Mouse (Mus musculus) heart, embryonic 14.5 days (tissue): ENCODE data around the gene Lrpap1. TPM values are rescaled to one million over a fixed set of nuclear protein-coding genes. Genes with fewer than 3 reads are reported as not detected.

Experiments
- ATAC-seq: fragments of 200-750 bp; cut with Nextera tagmentation; 2 replicates; pipeline ENCODE4 v1.8.0; 2017; ENCODE audit warnings: low read depth, moderate TSS enrichment; ENCODE audit not compliant: insufficient number of reproducible peaks, insufficient read depth, low FRiP score
- H3K27ac ChIP-seq, 2 experiments: fragments of 200-500 bp in 1 of 2; fragments of 300-500 bp in 1 of 2; sonication (generic) in 1 of 2; replicated peaks in 1 of 2; 2 replicates each; pipeline ENCODE4 v1.5.1; 2012 to 2014; ENCODE audit warnings: low read depth in 2 of 2, low read length in 2 of 2, control low read depth in 1 of 2, mild to moderate bottlenecking in 1 of 2, mixed read lengths in 1 of 2; ENCODE audit not compliant: control insufficient read depth in 1 of 2, insufficient read depth in 1 of 2
- H3K27me3 ChIP-seq: fragments of 300-500 bp; sonication (generic); 2 replicates; pipeline ENCODE4 v1.6.1; 2014; ENCODE audit warnings: mild to moderate bottlenecking, low read length, control low read depth; ENCODE audit not compliant: control insufficient read depth, insufficient read depth
- H3K36me3 ChIP-seq: fragments of 300-500 bp; sonication (generic); 2 replicates; pipeline ENCODE4 v1.6.1; 2014; ENCODE audit warnings: mild to moderate bottlenecking, control low read depth, low read length, mixed read lengths; ENCODE audit not compliant: control insufficient read depth, insufficient read depth
- H3K4me1 ChIP-seq, 2 experiments: fragments of 200-500 bp in 1 of 2; fragments of 300-500 bp in 1 of 2; sonication (generic) in 1 of 2; 2 replicates each; pipeline ENCODE4 v1.6.1; 2012 to 2014; ENCODE audit warnings: low read length in 2 of 2, control low read depth in 1 of 2, mixed read lengths in 1 of 2; ENCODE audit not compliant: control insufficient read depth in 2 of 2, insufficient read depth in 2 of 2
- H3K4me2 ChIP-seq: fragments of 300-500 bp; sonication (generic); 2 replicates; pipeline ENCODE4 v1.6.1; 2014; ENCODE audit warnings: mild to moderate bottlenecking, low read length
- H3K4me3 ChIP-seq, 2 experiments: fragments of 200-500 bp in 1 of 2; fragments of 300-500 bp in 1 of 2; sonication (generic) in 1 of 2; 2 replicates each; pipeline ENCODE4 v1.5.1; 2012 to 2014; ENCODE audit warnings: low read length in 2 of 2, mild to moderate bottlenecking in 2 of 2, control low read depth in 1 of 2, low read depth in 1 of 2, moderate library complexity in 1 of 2; ENCODE audit not compliant: control insufficient read depth in 1 of 2, insufficient read depth in 1 of 2
- H3K9ac ChIP-seq: fragments of 300-500 bp; sonication (generic); 2 replicates; pipeline ENCODE4 v1.6.1; 2014; ENCODE audit warnings: mild to moderate bottlenecking, low read length
- H3K9me3 ChIP-seq: fragments of 300-500 bp; sonication (generic); 2 replicates; pipeline ENCODE4 v1.6.1; 2016; ENCODE audit warnings: low read length, control low read depth; ENCODE audit not compliant: control insufficient read depth
- WGBS: fragments of 180-500 bp; shearing (Covaris S2); extraction: QIAGEN DNeasy Blood & Tissue Kit; methylation state at CpG from one replicate; pipeline ENCODE4 v1.1.7; 2014; 5-methylcytosine and 5-hydroxymethylcytosine counted together
- polyA plus RNA-seq: library from polyadenylated mRNA; unstranded; fragments of >200 nt; fragmentation: Nextera tagmentation; extraction: Ambion mirVana; gene quantifications from 2 replicates; pipeline ENCODE4 v1.2.1, GENCODE M21; 2014

Lrpap1 gene
- polyA plus RNA-seq, 1 experiment from 2014 or later: 150 TPM

DNA sequence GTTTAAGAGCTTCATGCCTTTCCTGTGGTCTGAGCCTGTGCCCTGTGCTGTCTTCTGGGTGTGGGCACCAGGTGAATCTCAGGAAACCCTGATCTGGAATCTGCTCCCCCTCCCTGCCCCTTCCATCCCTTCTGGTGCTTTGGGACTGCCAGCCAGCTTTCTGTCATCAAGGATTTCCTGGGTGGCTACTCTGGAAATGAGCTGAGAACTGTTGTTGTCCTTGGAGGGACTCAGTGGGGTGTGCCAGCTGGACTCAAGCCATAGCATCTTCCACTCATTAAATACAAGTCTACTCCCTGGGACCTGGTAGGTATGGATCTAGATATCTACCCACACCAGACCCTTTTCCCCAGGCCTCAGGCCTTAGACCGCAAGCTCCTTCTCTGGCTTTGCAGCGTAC, 12.9 kb upstream of the Lrpap1 start:
- Histone ChIP-seq H3K27me3 (no peaks in the 10 kb centered on the region), H3K9ac (no peak overlapping the region), H3K4me3 (no peak overlapping the region), H3K27ac (no peak overlapping the region), H3K9me3 (no peaks in the 10 kb centered on the region), H3K4me1 (peaks cover 13 to 16% of the 10 kb centered on the region in 2 experiments), H3K36me3 (no peaks in the 10 kb centered on the region), H3K4me2 (no peak overlapping the region)
- ATAC-seq: no peak
- 83% methylated on average over 2 of the region's 2 CpGs for WGBS

DNA sequence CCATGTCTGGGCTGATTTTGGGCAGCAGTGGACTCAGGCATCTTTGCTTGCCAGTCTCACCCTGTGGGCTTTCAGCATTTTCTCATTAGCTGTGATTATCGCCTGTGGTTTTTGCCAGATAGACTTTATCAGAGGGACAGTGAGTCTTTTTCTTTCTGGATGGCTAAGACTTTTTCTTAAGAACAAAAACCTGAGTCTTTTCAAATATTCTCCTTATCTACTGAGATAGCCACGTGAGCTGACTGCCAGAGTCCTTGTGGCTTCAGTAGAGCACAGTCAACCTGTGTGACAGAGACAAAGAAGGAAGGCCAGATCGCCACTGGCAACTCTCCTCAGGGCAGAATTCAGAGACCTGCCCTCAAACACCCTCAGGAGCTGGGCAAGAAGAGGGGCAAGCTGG, 12.1 kb upstream of the Lrpap1 start:
- WGBS: 43% methylated on average over 3 of the region's 3 CpGs
- Histone ChIP-seq H3K27ac (no peak overlapping the region), H3K9ac (no peak overlapping the region), H3K36me3 (no peaks in the 10 kb centered on the region), H3K27me3 (no peaks in the 10 kb centered on the region), H3K4me3 (no peak overlapping the region), H3K4me2 (no peak overlapping the region), H3K9me3 (no peaks in the 10 kb centered on the region), H3K4me1 (peaks cover 13 to 16% of the 10 kb centered on the region in 2 experiments)
- ATAC-seq: no peak

DNA sequence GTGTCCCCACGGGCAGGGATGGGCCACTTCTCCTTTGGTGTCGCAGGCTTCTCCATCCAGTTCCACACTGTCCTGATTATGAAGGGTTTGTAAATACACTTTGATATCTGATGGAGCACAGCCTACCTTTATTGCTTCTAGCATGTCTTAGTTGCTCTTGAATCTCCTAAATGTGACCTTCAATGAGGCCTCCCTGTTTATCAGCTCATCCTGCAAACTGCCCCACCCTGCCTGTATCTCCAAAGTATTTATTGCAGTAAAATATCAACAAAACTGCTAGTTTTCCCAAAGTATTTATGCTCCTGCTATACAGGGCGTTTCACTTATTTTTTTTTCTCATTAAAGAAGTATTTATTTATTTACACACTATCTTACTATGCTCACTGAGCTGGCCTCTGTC, 10.4 kb upstream of the Lrpap1 start:
- Histone ChIP-seq H3K9me3 (no peaks in the 10 kb centered on the region), H3K4me2 (no peak overlapping the region), H3K9ac (no peak overlapping the region), H3K4me3 (no peak overlapping the region), H3K27me3 (no peaks in the 10 kb centered on the region), H3K36me3 (no peaks in the 10 kb centered on the region), H3K4me1 (peaks cover 13 to 16% of the 10 kb centered on the region in 2 experiments), H3K27ac (no peak overlapping the region)
- 75% methylated on average over 3 of the region's 3 CpGs for WGBS
- ATAC-seq: no peak

DNA sequence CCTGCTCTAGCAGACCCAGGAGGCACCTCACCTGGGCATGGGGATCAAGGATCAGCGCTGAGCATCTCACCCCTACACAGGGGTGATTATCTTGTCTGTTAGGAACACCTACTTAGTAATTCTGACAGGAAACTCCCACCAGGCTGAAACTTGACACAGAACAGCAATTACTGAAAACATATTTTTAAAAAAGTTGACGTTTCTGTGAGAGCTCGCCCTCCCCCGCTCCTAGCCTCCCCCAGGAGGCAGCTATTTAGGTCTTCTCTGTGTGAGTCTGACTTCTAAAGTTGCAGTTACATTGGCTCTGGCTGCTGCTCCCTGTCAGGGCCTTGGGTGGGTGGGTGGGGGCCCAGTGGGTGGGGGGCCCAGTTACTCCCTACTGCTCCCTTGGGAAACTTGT, 6.9 kb upstream of the Lrpap1 start:
- H3K4me2 ChIP-seq: no peak overlapping the region
- H3K36me3 ChIP-seq: no peaks in the 10 kb centered on the region
- no peak overlapping the region for H3K27ac ChIP-seq
- no peaks in the 10 kb centered on the region for H3K9me3 ChIP-seq
- peaks cover 1 to 3% of the 10 kb centered on the region in 2 experiments; a peak in 2 of 4 replicates for H3K4me1 ChIP-seq
- no peak overlapping the region for H3K9ac ChIP-seq
- 52% methylated on average over 4 of the region's 4 CpGs for WGBS
- no peak overlapping the region for H3K4me3 ChIP-seq
- H3K27me3 ChIP-seq: no peaks in the 10 kb centered on the region
- ATAC-seq: no peak

DNA sequence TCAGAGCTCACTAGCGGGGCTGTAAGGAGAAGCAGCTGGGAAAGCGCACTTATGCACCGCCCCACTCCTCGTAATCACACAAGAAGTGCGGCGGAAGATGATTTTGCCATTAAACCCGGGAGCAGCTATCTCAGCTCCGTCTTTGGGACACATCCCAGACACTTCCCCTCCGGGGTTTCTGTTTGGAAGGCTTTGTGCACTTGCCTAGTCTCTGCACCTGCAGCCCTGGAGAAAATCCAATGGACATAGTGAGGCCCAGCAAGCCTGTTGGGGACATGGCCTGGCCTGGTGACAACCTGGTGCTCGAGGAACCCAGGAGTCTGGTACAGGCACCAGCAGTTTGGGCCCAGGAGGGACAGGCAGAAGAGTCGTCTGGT, 344 bp upstream of the Lrpap1 start:
- H3K4me1 ChIP-seq: peaks cover 13 to 17% of the 10 kb centered on the region in 2 experiments
- H3K4me3 ChIP-seq: peak overlapping the region; percentile 83 to 97
- peaks cover 18% of the 10 kb centered on the region for H3K36me3 ChIP-seq
- peak overlapping the region; percentile 87 for H3K9ac ChIP-seq
- H3K27ac ChIP-seq: peak overlapping the region; percentile 58 to 82
- no peaks in the 10 kb centered on the region for H3K9me3 ChIP-seq
- 7% methylated on average over 11 of the region's 11 CpGs for WGBS
- no peaks in the 10 kb centered on the region for H3K27me3 ChIP-seq
- peak overlapping the region; percentile 86 for H3K4me2 ChIP-seq
- ATAC-seq: peak; percentile 41

DNA sequence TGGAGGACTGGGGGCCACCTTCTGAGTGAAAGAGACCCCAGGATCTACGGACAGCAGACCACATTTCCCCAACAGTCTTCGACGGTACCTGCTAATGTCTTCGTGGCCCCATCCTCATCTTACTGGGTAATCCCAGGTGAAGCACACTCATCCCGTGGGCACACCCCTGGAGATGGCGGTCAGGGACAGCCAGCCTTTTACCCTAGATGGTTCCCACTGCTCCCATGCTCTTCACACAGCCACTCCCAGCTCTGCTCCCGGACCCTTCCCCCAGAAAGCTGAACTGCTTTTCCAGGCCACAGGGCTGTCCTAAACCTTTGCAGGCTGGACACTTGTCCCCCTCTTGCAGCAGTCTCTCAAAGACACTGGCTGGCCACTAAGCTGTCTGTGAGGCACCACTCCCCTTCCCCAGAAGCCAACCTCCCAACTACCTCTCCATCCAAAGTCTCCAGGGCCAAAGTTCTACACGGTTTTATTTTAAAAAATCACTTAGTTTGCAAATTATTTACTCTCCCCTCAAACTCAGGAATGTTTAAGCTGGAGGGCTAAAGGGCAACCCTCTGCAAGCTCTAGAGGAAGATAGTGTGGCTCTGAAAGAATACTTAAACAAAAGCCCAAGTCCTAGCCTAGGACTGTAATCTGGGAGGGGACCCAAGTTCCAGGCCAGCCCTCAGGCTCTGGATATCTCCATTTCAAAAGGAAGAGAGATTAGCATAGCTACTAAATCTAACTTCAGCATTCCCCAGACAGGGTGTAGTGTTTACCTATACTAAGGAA, 1.2 kb downstream of the Lrpap1 start:
- 57% methylated on average over 8 of the region's 8 CpGs for WGBS
- Histone ChIP-seq H3K27me3 (no peaks in the 10 kb centered on the region), H3K9ac (peak overlapping the region; percentile 87), H3K36me3 (peaks cover 33% of the 10 kb centered on the region), H3K4me2 (peak overlapping the region; percentile 86), H3K9me3 (no peaks in the 10 kb centered on the region), H3K27ac (no peak overlapping the region), H3K4me1 (peaks cover 13 to 17% of the 10 kb centered on the region in 2 experiments), H3K4me3 (peak overlapping the region; percentile 11 to 83)
- ATAC-seq: no peak

DNA sequence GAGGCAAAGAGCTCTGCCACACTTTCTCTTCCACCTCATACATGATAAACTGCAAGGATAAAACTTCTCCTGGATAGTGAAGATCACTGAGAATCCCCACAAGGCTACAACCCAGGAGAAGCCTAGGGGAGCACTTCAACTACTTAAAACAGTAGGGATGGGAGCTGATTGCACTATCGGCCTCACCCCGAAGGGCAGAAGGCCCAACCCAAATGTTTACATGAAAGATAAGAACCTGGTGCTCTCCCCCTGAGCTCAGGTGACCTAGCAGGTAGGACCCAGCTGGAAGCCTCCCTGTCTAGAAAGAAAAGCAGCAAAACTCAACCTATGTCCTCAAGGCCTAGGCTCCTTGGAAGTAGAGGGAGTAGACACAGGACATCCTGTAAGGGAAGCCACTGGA, 2.0 kb downstream of the Lrpap1 start:
- H3K4me3 ChIP-seq: no peak overlapping the region
- no peak overlapping the region for H3K27ac ChIP-seq
- no peaks in the 10 kb centered on the region for H3K27me3 ChIP-seq
- H3K36me3 ChIP-seq: peaks cover 42% of the 10 kb centered on the region
- H3K9ac ChIP-seq: no peak overlapping the region
- no peaks in the 10 kb centered on the region for H3K9me3 ChIP-seq
- H3K4me1 ChIP-seq: peaks cover 13 to 17% of the 10 kb centered on the region in 2 experiments
- 32% methylated on average over 2 of the region's 2 CpGs for WGBS
- peak overlapping the region; percentile 86; the same call in 1 of the 2 replicates for H3K4me2 ChIP-seq
- no peak for ATAC-seq

DNA sequence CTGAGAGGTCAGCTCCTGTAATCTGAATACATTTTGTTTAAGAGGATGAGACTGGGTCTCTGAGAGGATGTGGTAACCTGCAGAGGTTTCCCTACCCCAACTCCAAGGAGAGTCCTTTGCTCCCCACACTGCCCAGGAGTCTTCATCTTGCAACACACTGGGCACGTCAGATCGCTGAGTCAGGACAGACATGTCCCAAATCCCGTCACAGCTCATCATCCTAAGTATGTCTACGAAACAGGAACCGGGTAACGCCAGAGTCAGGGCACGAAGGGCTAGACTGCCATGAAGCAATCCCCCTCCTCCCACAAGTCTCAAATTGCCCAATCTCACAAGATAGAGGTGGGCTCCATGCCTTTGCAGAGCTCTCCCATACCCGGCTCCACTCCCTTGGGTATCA, 2.5 kb downstream of the Lrpap1 start:
- no peak overlapping the region for H3K27ac ChIP-seq
- H3K27me3 ChIP-seq: no peaks in the 10 kb centered on the region
- H3K4me2 ChIP-seq: 0 out of 2 replicates have a peak overlapping the region, but pooled peaks have one; percentile 6
- ATAC-seq: no peak
- H3K9ac ChIP-seq: no peak overlapping the region
- WGBS: 86% methylated on average over 8 of the region's 8 CpGs
- H3K36me3 ChIP-seq: peaks cover 46% of the 10 kb centered on the region
- peaks cover 13 to 17% of the 10 kb centered on the region in 2 experiments for H3K4me1 ChIP-seq
- no peak overlapping the region for H3K4me3 ChIP-seq
- H3K9me3 ChIP-seq: no peaks in the 10 kb centered on the region
